Mouse (Mus musculus) heart, embryonic 10.5 days (tissue): ENCODE results near the gene Pld1. TPM values are rescaled to one million over a fixed set of nuclear protein-coding genes. Genes with fewer than 3 reads are reported as not detected.

Experiments used
- DNase-seq: peaks from one replicate; pipeline ENCODE4 v3.0.0-alpha.2; 2017; ENCODE audit warnings: low spot score
- H3K27ac ChIP-seq: fragments of 300-500 bp; sonication (generic); 2 replicates; pipeline ENCODE4 v1.5.1; 2016; ENCODE audit warnings: mild to moderate bottlenecking
- H3K27me3 ChIP-seq: fragments of 300-500 bp; sonication (generic); 2 replicates; pipeline ENCODE4 v1.6.1; 2016; ENCODE audit warnings: mild to moderate bottlenecking; ENCODE audit not compliant: poor library complexity, insufficient read depth, severe bottlenecking
- H3K36me3 ChIP-seq: fragments of 300-500 bp; sonication (generic); 2 replicates; pipeline ENCODE4 v1.6.1; 2016; ENCODE audit warnings: mild to moderate bottlenecking, moderate library complexity
- H3K4me1 ChIP-seq: fragments of 300-500 bp; sonication (generic); 2 replicates; pipeline ENCODE4 v1.6.1; 2016; ENCODE audit warnings: mild to moderate bottlenecking
- H3K4me3 ChIP-seq: fragments of 300-500 bp; sonication (generic); 2 replicates; pipeline ENCODE4 v1.5.1; 2016; ENCODE audit warnings: mild to moderate bottlenecking, moderate library complexity
- H3K9me3 ChIP-seq: fragments of 300-500 bp; sonication (generic); 2 replicates; pipeline ENCODE4 v1.6.1; 2016; ENCODE audit warnings: mild to moderate bottlenecking, moderate library complexity
- WGBS: fragments of 180-500 bp; shearing (Covaris S2); methylation state at CpG from one replicate; pipeline ENCODE4 v1.1.7; 2016; 5-methylcytosine and 5-hydroxymethylcytosine counted together
- polyA plus RNA-seq: library from polyadenylated mRNA; unstranded; fragments of >200 nt; fragmentation: Nextera tagmentation; extraction: Ambion mirVana; gene quantifications from 2 replicates; pipeline ENCODE4 v1.2.1, GENCODE M21; 2016

Pld1 gene
- polyA plus RNA-seq, 1 experiment from 2014 or later = 5.7 TPM

DNA sequence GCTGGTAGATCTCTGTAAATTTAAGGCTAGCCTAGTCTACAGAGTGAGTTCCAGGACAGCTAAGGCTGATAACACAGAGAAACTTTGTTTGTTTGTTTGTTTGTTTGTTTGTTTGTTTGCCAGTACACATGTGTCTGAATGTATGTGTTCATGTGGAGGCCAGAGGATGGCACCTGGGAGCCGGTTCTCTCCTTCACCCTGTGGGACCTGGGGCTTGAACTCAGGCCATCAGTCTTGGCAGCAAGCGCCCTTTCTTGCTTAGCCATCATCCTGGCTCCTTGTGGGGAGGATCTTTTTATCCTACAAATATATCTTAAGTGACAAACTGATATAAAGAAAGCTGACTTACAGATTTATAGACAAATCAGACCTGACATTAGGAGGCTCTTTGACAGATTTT is 44.8 kb downstream of the Pld1 start:
- Histone ChIP-seq H3K27me3 (no peaks in the 10 kb centered on the region), H3K27ac (no peak overlapping the region), H3K9me3 (no peaks in the 10 kb centered on the region), H3K4me3 (no peak overlapping the region), H3K4me1 (peaks cover 7% of the 10 kb centered on the region), H3K36me3 (no peaks in the 10 kb centered on the region)
- 84% methylated on average over 2 of the region's 2 CpGs for WGBS
- peak; percentile 39 for DNase-seq

DNA sequence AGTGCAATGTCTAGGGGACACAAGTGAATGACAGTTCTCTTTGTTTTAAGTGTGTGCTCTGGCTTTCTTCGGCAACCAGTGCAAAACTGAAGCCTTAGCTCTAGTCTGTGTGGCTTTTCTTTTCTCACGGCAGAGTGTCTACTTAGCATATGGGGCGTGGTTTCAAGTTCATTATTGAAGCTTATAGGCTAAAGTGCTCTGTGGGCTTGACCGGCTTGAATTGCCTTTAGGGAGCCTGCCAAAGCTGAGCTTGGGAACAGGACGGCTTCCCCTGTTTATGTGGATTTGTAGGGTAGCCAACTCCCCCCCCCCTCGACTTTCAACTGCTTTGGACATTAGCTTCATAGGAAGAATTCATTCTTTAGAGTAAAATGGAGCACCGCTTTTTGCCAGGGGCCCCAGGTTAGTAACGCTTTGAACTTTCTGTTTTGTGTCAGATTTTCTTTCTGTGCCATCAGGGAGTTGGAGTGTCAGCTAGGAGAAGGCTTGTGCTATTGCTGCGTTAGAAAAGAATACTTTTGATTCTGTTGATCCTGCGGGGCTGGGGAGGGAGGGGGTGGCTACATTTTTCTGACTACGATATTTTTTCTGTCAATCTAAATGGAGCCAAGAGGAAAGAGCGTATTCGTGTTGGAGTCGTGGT is 45.6 kb downstream of the Pld1 start:
- Histone ChIP-seq H3K27me3 (no peaks in the 10 kb centered on the region), H3K4me1 (peaks cover 15% of the 10 kb centered on the region), H3K9me3 (no peaks in the 10 kb centered on the region), H3K36me3 (no peaks in the 10 kb centered on the region), H3K4me3 (peak overlapping the region; percentile 50), H3K27ac (no peak overlapping the region)
- no peak for DNase-seq
- 22% methylated on average over 14 of the region's 14 CpGs for WGBS

DNA sequence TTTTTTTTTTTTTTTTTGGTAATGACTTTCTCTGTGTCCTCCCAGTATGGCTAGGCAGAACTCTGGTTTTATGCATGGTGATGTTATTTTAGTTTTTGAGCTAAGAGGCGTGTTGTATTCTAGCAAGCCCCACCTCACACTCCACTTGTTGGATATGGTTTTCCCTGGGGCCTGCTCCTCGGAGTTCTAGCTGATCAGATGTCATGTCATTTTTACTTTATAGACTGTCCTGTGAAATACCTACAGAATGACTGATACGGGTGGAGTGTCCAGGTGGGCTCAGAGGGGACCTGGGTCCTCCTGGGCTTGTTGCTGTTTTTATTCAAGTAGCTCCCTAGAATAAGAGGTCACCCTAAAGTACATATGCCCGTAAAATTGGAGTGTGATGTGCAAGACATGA is 46.1 kb downstream of the Pld1 start:
- H3K27me3 ChIP-seq = no peaks in the 10 kb centered on the region
- H3K36me3 ChIP-seq = no peaks in the 10 kb centered on the region
- WGBS = 68% methylated on average over 4 of the region's 4 CpGs
- H3K4me3 ChIP-seq = no peak overlapping the region; the same call in 1 of the 2 replicates
- no peak overlapping the region for H3K27ac ChIP-seq
- H3K4me1 ChIP-seq = peaks cover 20% of the 10 kb centered on the region
- no peaks in the 10 kb centered on the region for H3K9me3 ChIP-seq
- no peak for DNase-seq

DNA sequence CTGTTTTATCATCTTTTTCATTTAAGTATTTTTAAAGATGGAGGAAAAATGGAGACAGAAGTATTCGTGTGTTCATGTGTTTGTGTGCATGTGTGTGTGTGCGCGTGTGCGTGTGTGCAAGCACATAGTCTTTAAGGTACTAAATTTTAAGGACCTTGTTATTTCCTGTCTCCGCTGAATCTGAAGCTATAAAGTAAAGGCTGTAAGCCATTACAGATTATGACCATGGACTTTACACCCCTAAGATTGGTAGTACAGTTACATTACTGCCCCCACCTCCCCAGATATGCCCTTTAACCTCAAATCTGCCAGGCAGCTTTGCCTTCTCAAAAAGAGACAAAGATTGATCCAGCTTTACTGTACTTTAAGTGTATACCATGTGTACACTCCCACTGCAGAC is 46.8 kb downstream of the Pld1 start:
- Histone ChIP-seq H3K27ac (no peak overlapping the region), H3K36me3 (no peaks in the 10 kb centered on the region), H3K4me3 (no peak overlapping the region), H3K9me3 (no peaks in the 10 kb centered on the region), H3K4me1 (peaks cover 20% of the 10 kb centered on the region), H3K27me3 (no peaks in the 10 kb centered on the region)
- DNase-seq = no peak
- WGBS = 95% methylated on average over 5 of the region's 5 CpGs

DNA sequence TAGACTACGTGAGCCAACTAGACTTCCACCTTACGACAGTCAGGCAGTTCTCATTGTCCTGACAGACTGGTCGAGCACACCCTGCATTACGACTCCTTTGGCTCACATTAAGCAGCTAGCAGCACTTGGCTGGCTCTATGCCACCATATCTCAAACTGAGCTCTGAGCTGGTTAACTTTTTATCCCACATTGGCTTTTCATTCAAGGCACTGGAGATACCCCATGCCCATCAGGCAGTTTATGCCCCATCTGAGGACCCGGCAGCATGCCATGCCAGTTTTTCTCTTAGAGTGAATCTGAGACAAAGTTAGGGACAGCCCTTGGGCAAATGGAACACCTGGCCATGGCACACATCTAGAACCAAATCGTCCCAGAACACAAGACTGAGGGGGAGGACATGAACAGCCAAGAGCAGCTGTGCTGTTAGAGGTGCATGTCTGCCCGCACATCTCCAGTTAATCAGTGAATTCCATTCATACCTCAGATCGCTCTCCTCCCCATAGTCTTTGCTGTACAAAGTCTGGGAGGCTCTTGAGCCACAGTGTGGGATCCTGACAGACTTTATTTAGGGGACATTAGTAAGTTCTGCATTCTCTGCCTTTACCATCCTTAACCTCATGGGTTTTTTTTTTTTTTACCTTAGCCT is 49.5 kb downstream of the Pld1 start:
- peak; percentile 75 for DNase-seq
- no peak overlapping the region for H3K27ac ChIP-seq
- H3K4me1 ChIP-seq = peaks cover 20% of the 10 kb centered on the region
- 45% methylated on average over 8 of the region's 8 CpGs for WGBS
- H3K36me3 ChIP-seq = no peaks in the 10 kb centered on the region
- H3K27me3 ChIP-seq = no peaks in the 10 kb centered on the region
- peak overlapping the region; percentile 18; the same call in 1 of the 2 replicates for H3K4me3 ChIP-seq
- H3K9me3 ChIP-seq = no peaks in the 10 kb centered on the region

DNA sequence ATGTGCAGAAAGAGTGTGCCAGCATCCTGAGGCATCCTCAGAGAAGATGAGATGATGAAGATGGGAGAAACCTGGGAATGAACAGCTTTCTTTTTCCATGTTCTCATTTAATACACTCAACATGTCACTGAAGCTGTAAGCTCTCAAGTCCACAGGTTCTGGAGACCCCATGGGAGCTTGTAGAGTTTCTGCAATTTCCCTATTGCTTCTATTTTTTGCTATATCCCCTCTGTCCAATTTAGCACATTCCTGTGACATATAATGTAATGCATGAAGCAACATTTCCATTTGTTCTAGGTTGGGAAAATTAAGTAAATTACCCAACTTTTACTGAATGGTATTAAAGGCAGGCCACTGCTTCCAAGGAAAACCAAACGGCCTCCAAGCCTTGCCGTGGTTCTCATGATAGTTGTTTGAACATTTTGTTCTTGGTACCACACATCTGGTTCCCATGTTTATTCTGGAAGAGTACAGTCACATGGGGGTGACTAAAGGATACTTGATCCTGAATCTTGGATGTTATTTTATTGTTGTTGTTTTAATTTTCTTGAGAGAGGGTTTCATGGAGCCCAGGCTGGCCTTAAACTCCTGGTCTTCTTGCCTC is 52.7 kb downstream of the Pld1 start:
- H3K9me3 ChIP-seq = no peaks in the 10 kb centered on the region
- DNase-seq = peak; percentile 20
- no peak overlapping the region for H3K4me3 ChIP-seq
- H3K27ac ChIP-seq = no peak overlapping the region
- WGBS = 85% methylated on average over 2 of the region's 2 CpGs
- peaks cover 20% of the 10 kb centered on the region for H3K4me1 ChIP-seq
- no peaks in the 10 kb centered on the region for H3K36me3 ChIP-seq
- H3K27me3 ChIP-seq = no peaks in the 10 kb centered on the region

DNA sequence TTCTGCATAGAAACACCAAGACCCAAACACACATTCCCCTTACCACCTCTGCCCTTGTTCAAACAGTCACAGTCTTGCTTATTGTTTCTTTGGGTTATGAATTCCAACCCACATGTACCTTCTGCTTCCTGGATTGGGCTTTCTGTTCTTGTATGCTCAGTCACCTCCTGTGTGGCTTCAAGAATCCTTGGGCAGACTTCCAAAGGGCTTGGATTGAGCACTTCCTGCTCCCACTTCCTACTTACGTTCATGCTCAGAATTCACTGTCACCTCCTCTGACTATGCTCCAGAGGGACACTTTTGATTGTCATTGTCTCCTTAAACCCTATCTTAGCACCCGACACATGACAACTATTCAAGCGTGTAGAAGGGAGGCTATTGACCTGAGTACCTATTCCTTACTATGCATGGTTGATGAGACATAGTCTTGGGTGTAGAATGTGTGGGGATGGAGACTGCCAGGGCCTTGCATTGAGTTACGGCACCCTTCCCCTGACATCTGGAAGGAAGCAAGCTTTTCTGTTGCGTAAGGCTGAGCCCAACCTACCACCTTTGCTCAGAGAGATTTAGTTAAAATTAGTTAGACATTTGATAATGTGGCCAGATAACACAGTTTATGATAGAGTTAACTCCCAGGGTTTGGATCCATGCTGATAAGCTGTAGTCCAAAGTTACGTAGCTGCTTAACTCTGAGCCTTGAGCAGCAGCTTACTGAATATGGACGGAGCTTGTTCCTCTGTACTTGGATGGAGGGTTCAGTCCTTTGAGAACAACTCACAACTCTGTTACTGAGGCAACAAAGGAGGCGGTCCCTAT is 55.9 kb downstream of the Pld1 start:
- WGBS = 79% methylated on average over 8 of the region's 8 CpGs
- H3K27ac ChIP-seq = no peak overlapping the region
- H3K4me1 ChIP-seq = 0 out of 2 replicates have a peak, but pooled peaks cover 1% of the 10 kb centered on the region
- DNase-seq = no peak
- no peak overlapping the region for H3K4me3 ChIP-seq
- no peaks in the 10 kb centered on the region for H3K36me3 ChIP-seq
- H3K9me3 ChIP-seq = no peaks in the 10 kb centered on the region
- no peaks in the 10 kb centered on the region for H3K27me3 ChIP-seq

DNA sequence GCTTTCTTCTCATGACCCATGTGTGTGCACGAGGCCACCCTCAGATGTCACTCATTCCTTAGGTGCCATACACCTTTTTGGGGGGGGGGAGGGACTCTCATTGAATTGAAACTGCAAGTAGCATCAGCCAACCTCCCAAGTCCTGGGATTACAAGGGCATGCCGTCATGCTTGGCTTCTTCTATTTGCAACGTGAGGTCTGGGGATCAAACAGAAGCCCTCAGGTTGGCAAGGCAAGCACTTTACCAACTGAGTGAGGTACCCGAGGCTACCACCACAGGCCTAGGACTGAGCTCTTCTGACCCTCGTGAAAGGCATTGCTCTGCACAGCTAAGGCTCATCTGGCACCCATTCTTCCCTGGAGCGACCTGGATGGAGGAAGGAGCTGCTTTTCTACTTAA is 65.8 kb downstream of the Pld1 start:
- Histone ChIP-seq H3K9me3 (no peaks in the 10 kb centered on the region), H3K36me3 (no peaks in the 10 kb centered on the region), H3K4me3 (no peak overlapping the region), H3K27ac (no peak overlapping the region), H3K27me3 (no peaks in the 10 kb centered on the region), H3K4me1 (no peaks in the 10 kb centered on the region)
- no peak for DNase-seq
- 77% methylated on average over 6 of the region's 6 CpGs for WGBS

DNA sequence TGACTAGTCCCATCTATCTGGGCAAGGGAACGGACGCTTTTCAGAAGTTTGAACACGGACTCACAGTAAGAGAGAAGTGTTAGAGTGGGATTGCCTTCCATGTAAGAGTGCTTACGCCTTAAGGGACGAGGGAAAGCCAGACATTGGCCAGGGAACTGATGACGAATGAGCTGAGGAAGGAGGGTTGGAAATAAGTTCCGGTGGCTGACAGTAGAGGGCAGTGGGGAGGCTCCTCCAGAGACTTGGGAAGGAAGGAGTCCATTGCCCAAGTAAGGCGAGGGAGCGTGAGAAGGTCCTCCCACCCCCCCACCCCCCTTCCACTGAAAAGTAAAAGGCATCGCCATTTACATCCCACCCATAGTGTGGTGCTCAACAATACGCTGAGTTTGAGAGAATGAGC is 69.2 kb downstream of the Pld1 start:
- DNase-seq = no peak
- Histone ChIP-seq H3K9me3 (no peaks in the 10 kb centered on the region), H3K27ac (no peak overlapping the region), H3K4me3 (no peak overlapping the region), H3K36me3 (no peaks in the 10 kb centered on the region), H3K4me1 (no peaks in the 10 kb centered on the region), H3K27me3 (no peaks in the 10 kb centered on the region)
- WGBS = 86% methylated on average over 11 of the region's 11 CpGs

DNA sequence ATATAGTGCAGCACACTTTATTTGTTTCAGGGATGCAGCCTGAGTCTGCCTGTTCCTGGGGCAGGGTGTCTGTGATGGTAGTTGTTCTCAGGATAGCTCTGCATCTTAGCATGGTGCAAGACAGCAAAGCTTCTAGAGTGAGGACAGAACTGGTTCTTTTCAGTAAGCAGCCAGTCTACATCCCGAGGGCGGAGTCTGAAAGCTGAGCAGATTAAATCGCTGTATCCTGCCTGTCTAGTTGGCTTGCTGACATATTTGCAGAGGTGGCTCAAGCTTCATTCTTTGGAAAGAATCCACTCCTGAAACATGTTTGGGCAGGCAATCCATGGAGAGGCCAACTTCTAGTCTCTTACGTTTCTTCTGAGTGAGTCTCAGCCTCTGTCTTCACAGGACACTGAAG is 69.9 kb downstream of the Pld1 start:
- H3K27me3 ChIP-seq = no peaks in the 10 kb centered on the region
- H3K36me3 ChIP-seq = no peaks in the 10 kb centered on the region
- no peak overlapping the region for H3K4me3 ChIP-seq
- H3K4me1 ChIP-seq = no peaks in the 10 kb centered on the region
- H3K27ac ChIP-seq = no peak overlapping the region
- H3K9me3 ChIP-seq = no peaks in the 10 kb centered on the region
- DNase-seq = no peak
- 73% methylated on average over 4 of the region's 4 CpGs for WGBS

DNA sequence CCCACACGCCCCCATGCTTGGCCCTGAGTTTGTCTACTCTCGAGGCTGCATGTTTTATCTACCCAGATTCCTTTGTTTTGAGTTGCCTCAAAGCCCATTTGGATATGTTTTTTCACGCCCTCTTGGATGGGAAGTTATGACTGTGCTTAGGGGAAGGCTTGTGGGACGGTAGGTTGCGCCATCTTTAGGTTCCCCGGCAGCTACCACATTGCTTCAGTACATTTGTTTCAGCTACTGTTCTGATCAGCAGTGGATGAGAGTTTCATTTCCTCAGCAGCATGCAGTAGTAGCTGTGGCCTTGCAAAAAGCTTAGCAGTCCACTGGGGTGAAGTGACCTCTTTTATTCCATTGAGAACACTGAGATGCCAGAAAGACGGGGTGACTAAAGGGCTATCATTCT is 73.7 kb downstream of the Pld1 start:
- H3K27ac ChIP-seq = no peak overlapping the region
- H3K9me3 ChIP-seq = no peaks in the 10 kb centered on the region
- H3K4me1 ChIP-seq = no peaks in the 10 kb centered on the region
- no peak overlapping the region for H3K4me3 ChIP-seq
- DNase-seq = no peak
- no peaks in the 10 kb centered on the region for H3K36me3 ChIP-seq
- WGBS = 88% methylated on average over 7 of the region's 7 CpGs
- H3K27me3 ChIP-seq = no peaks in the 10 kb centered on the region

DNA sequence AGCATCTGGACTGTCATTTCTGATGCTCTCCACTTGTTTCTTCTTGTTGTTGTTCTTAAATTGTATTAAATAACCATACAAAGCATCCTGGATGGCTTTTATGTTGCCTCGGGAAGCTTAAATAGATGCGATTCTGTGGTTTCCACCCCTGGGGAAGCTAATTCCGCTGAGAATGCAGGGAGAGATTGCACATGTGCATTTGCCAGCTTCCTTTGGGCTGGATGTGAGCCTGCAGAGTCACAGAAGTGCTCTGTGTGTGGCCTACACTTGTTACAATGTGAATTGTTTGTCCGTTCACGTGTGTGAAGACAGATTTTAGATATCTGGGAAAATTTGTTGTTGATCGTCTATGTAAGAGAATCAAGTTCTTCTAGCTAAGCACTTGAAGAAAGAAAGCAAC is 74.9 kb downstream of the Pld1 start:
- WGBS = 68% methylated on average over 6 of the region's 6 CpGs
- no peaks in the 10 kb centered on the region for H3K36me3 ChIP-seq
- no peaks in the 10 kb centered on the region for H3K4me1 ChIP-seq
- H3K4me3 ChIP-seq = no peak overlapping the region
- DNase-seq = no peak
- no peaks in the 10 kb centered on the region for H3K9me3 ChIP-seq
- no peak overlapping the region for H3K27ac ChIP-seq
- no peaks in the 10 kb centered on the region for H3K27me3 ChIP-seq

DNA sequence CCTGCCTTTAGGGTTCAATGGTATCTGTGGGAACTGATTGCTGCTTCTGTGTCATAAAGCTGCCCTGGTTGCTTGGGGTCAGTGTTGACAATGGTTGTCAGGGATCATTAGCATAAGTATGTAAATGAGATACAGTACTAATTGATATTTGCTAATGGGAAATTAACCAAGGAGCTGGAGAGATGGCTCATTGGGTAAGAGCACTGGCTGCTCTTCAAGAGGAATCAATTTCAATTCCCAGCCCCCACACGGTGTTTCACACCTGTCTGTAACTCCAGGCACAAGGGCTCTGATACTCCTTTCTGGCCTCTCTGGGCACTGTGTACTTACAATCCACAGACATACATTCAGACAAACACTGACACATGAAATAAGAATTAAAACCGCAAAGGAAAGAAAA is 78.5 kb downstream of the Pld1 start:
- no peaks in the 10 kb centered on the region for H3K9me3 ChIP-seq
- no peak overlapping the region for H3K4me3 ChIP-seq
- no peak for DNase-seq
- 86% methylated on average over 2 of the region's 2 CpGs for WGBS
- H3K36me3 ChIP-seq = no peaks in the 10 kb centered on the region; the same call in 1 of the 2 replicates
- H3K4me1 ChIP-seq = no peaks in the 10 kb centered on the region
- no peak overlapping the region for H3K27ac ChIP-seq
- no peaks in the 10 kb centered on the region for H3K27me3 ChIP-seq
